Mouse (Mus musculus): ENCODE measurements around the gene Defb11. TPM values are rescaled to one million over a fixed set of nuclear protein-coding genes. Genes with fewer than 3 reads are reported as not detected.
"Not testable (repeated sequence)": the region's sequence is repeated elsewhere in the genome, so short reads cannot be mapped to it uniquely, and the experiment has no call there.

Defb11 gene
- polyA plus RNA-seq, 1 experiment = not detected

GRCm38 (mm10) chr8:21915625-21916024 lies 9.4 kb upstream of the Defb11 start:
- TF ChIP-seq CEBPB (IDR thresholded peaks at IDR 0.05; ENCODE audit: low read depth) (no peak), MYOG (IDR thresholded peaks at IDR 0.05; ENCODE audit: control insufficient read depth, extremely low read depth, insufficient read length) (no peak), FOSL1 (IDR thresholded peaks at IDR 0.05; ENCODE audit: insufficient read depth, low read length, poor library complexity, severe bottlenecking) (no peak), CTCF (IDR thresholded peaks at IDR 0.05; ENCODE audit: control insufficient read depth, insufficient read depth, insufficient read length) (no peak), USF1 (IDR thresholded peaks at IDR 0.05; ENCODE audit: low read depth) (no peak), MYOD1 (IDR thresholded peaks at IDR 0.05; ENCODE audit: control insufficient read depth, insufficient read length, low read depth) (no peak), MAX (IDR thresholded peaks at IDR 0.05) (no peak)

GRCm38 (mm10) chr8:21912554-21912953 lies 6.3 kb upstream of the Defb11 start:
- H3K79me2 ChIP-seq (ENCODE audit: control insufficient read depth, insufficient read depth) = no peaks in the 10 kb centered on the region
- H3ac ChIP-seq (ENCODE audit: control insufficient read depth, insufficient read length, low read depth) = no peak overlapping the region
- H3K36me3 ChIP-seq (ENCODE audit: control insufficient read depth, insufficient read depth) = no peaks in the 10 kb centered on the region
- no peak overlapping the region for H3K4me3 ChIP-seq (ENCODE audit: insufficient read depth, poor library complexity, severe bottlenecking)
- no peaks in the 10 kb centered on the region for H3K79me3 ChIP-seq (ENCODE audit: low read depth)
- no peak for TF ChIP-seq CEBPB (IDR thresholded peaks at IDR 0.05; ENCODE audit: low read depth)
- no peak for TF ChIP-seq CTCF (IDR thresholded peaks at IDR 0.05; ENCODE audit: control insufficient read depth, insufficient read depth, insufficient read length)
- no peak for TF ChIP-seq USF1 (IDR thresholded peaks at IDR 0.05; ENCODE audit: low read depth)
- no peak for TF ChIP-seq MAX (IDR thresholded peaks at IDR 0.05)
- TF ChIP-seq FOSL1 (IDR thresholded peaks at IDR 0.05; ENCODE audit: insufficient read depth, low read length, poor library complexity, severe bottlenecking) = no peak
- no peak for TF ChIP-seq MYOG (IDR thresholded peaks at IDR 0.05; ENCODE audit: control insufficient read depth, extremely low read depth, insufficient read length)
- TF ChIP-seq MYOD1 (IDR thresholded peaks at IDR 0.05; ENCODE audit: control insufficient read depth, insufficient read length, low read depth) = no peak
- no peaks in the 10 kb centered on the region for H3K27me3 ChIP-seq (ENCODE audit: control insufficient read depth, insufficient read depth, insufficient read length)

More at GRCm38 (mm10) chr8:21915625-21916024, 9.4 kb upstream of the Defb11 start:
- no peaks in the 10 kb centered on the region for H3K27me3 ChIP-seq (ENCODE audit: control insufficient read depth, insufficient read depth, insufficient read length)
- no peaks in the 10 kb centered on the region for H3K79me2 ChIP-seq (ENCODE audit: control insufficient read depth, insufficient read depth)
- H3K36me3 ChIP-seq (ENCODE audit: control insufficient read depth, insufficient read depth) = no peaks in the 10 kb centered on the region
- H3ac ChIP-seq (ENCODE audit: control insufficient read depth, insufficient read length, low read depth) = no peak overlapping the region
- no peaks in the 10 kb centered on the region for H3K79me3 ChIP-seq (ENCODE audit: low read depth)
- no peak overlapping the region for H3K4me3 ChIP-seq (ENCODE audit: insufficient read depth, poor library complexity, severe bottlenecking)

- H3K79me2 ChIP-seq (ENCODE audit: control insufficient read depth, insufficient read depth) = no peaks in the 10 kb centered on the region
- H3K79me3 ChIP-seq (ENCODE audit: low read depth) = no peaks in the 10 kb centered on the region
- no peak overlapping the region for H3ac ChIP-seq (ENCODE audit: control insufficient read depth, insufficient read length, low read depth)
- no peaks in the 10 kb centered on the region for H3K36me3 ChIP-seq (ENCODE audit: control insufficient read depth, insufficient read depth)
- no peak for TF ChIP-seq USF1 (IDR thresholded peaks at IDR 0.05; ENCODE audit: low read depth)
- no peak for TF ChIP-seq MAX (IDR thresholded peaks at IDR 0.05)
- TF ChIP-seq MYOG (IDR thresholded peaks at IDR 0.05; ENCODE audit: control insufficient read depth, extremely low read depth, insufficient read length) = no peak
- TF ChIP-seq CTCF (IDR thresholded peaks at IDR 0.05; ENCODE audit: control insufficient read depth, insufficient read depth, insufficient read length) = no peak
- TF ChIP-seq FOSL1 (IDR thresholded peaks at IDR 0.05; ENCODE audit: insufficient read depth, low read length, poor library complexity, severe bottlenecking) = no peak
- no peak for TF ChIP-seq MYOD1 (IDR thresholded peaks at IDR 0.05; ENCODE audit: control insufficient read depth, insufficient read length, low read depth)
- TF ChIP-seq CEBPB (IDR thresholded peaks at IDR 0.05; ENCODE audit: low read depth) = no peak
- H3K4me3 ChIP-seq (ENCODE audit: insufficient read depth, poor library complexity, severe bottlenecking) = no peak overlapping the region
- no peaks in the 10 kb centered on the region for H3K27me3 ChIP-seq (ENCODE audit: control insufficient read depth, insufficient read depth, insufficient read length)
Measured at GRCm38 (mm10) chr8:21911931-21912330, 5.7 kb upstream of the Defb11 start.

- not testable (repeated sequence) for H3K27me3 ChIP-seq (ENCODE audit: control insufficient read depth, insufficient read depth, insufficient read length); H3K36me3 ChIP-seq (ENCODE audit: control insufficient read depth, insufficient read depth); H3K4me3 ChIP-seq (ENCODE audit: insufficient read depth, poor library complexity, severe bottlenecking); H3K79me2 ChIP-seq (ENCODE audit: control insufficient read depth, insufficient read depth); H3K79me3 ChIP-seq (ENCODE audit: low read depth); H3ac ChIP-seq (ENCODE audit: control insufficient read depth, insufficient read length, low read depth)
Measured at GRCm38 (mm10) chr8:21885321-21885720, 20.9 kb downstream of the Defb11 start, which contains the start of gene Defb9. TSS of gene Defb9 (minus strand) at chr8:21885421.

GRCm38 (mm10) chr8:21858586-21858985 lies 47.6 kb downstream of the Defb11 start, which contains the start of gene Defb10:
TSS of gene Defb10 (plus strand) at chr8:21858901.
- not testable (repeated sequence) for H3K27me3 ChIP-seq (ENCODE audit: control insufficient read depth, insufficient read depth, insufficient read length); H3K4me3 ChIP-seq (ENCODE audit: insufficient read depth, poor library complexity, severe bottlenecking); H3K36me3 ChIP-seq (ENCODE audit: control insufficient read depth, insufficient read depth); H3K79me2 ChIP-seq (ENCODE audit: control insufficient read depth, insufficient read depth); H3ac ChIP-seq (ENCODE audit: control insufficient read depth, insufficient read length, low read depth); H3K79me3 ChIP-seq (ENCODE audit: low read depth)

Other genes with a start within 250 kb of the Defb11 start
- not detected for gene Defa34, start 240.6 kb downstream of the Defb11 start, polyA plus RNA-seq (2012; fragmentation: generic; extraction: Trizol)
- gene AY761184, start 202.8 kb downstream of the Defb11 start, polyA plus RNA-seq (2012; fragmentation: generic; extraction: Trizol) = not detected
- gene Defa24, start 171.9 kb downstream of the Defb11 start, polyA plus RNA-seq (2012; fragmentation: generic; extraction: Trizol) = not detected
- not detected for gene Defb50, start 82.9 kb downstream of the Defb11 start, polyA plus RNA-seq (2012; fragmentation: generic; extraction: Trizol)
- gene Defb2, start 66.5 kb downstream of the Defb11 start, polyA plus RNA-seq (2012; fragmentation: generic; extraction: Trizol) = not detected
- not detected for gene Defb10, start 47.5 kb downstream of the Defb11 start, polyA plus RNA-seq (2012; fragmentation: generic; extraction: Trizol)
- not detected for gene Defb9, start 21.0 kb downstream of the Defb11 start, polyA plus RNA-seq (2012; fragmentation: generic; extraction: Trizol)
- not detected for gene Defb15, start 26.3 kb upstream of the Defb11 start, polyA plus RNA-seq (2012; fragmentation: generic; extraction: Trizol)
- not detected for gene Defb35, start 31.9 kb upstream of the Defb11 start, polyA plus RNA-seq (2012; fragmentation: generic; extraction: Trizol)
- gene Defb13, start 40.4 kb upstream of the Defb11 start, polyA plus RNA-seq (2012; fragmentation: generic; extraction: Trizol) = not detected
- gene Fam90a1a, start 52.3 kb upstream of the Defb11 start, polyA plus RNA-seq (2012; fragmentation: generic; extraction: Trizol) = not detected
- not detected for gene Ccdc70, start 63.4 kb upstream of the Defb11 start, polyA plus RNA-seq (2012; fragmentation: generic; extraction: Trizol)
- 0.04 TPM for gene Atp7b, start 153.9 kb upstream of the Defb11 start, polyA plus RNA-seq (2012; fragmentation: generic; extraction: Trizol)
- gene Alg11, start 154.3 kb upstream of the Defb11 start, polyA plus RNA-seq (2012; fragmentation: generic; extraction: Trizol) = 3.1 TPM
- not detected for gene Nek5, start 218.6 kb upstream of the Defb11 start, polyA plus RNA-seq (2012; fragmentation: generic; extraction: Trizol)